Mouse (Mus musculus) duodenum, adult 2 months (tissue): ENCODE measurements around the gene Olfr1535. TPM values are rescaled to one million over a fixed set of nuclear protein-coding genes. Genes with fewer than 3 reads are reported as not detected.

Experiments
- polyA plus RNA-seq: library from polyadenylated mRNA; depleted of rRNA; stranded (reverse); fragments of >200 nt; gene quantifications from 2 replicates; pipeline ENCODE4 v1.2.3, GENCODE M21; 2012; ENCODE audit warnings: low replicate concordance; rRNA removed

Gene Olfr1535
- polyA plus RNA-seq: not detected in 2 replicates

GRCm38 (mm10) chr13:21559793-21560192 is at the start of gene Olfr1535:
Olfr1535 (minus strand) TSS chr13:21559893.

GRCm38 (mm10) chr13:21581659-21582058 is 22.0 kb upstream of the Olfr1535 start, which contains the start of gene Olfr1364:
Olfr1364 (minus strand) TSS chr13:21581759.

GRCm38 (mm10) chr13:21542708-21543107 is 17.0 kb downstream of the Olfr1535 start, which contains the start of gene Olfr1366:
Olfr1366 (minus strand) TSS chr13:21542808.

GRCm38 (mm10) chr13:21530781-21531201 is 28.9 kb downstream of the Olfr1535 start, which contains the start of gene Zkscan8:
Zkscan8 (minus strand) TSS chr13:21531120.

Other genes starting within 250 kb of the Olfr1535 start
- not detected in 2 replicates for gene Gpx6, start 247.8 kb downstream of the Olfr1535 start, polyA plus RNA-seq
- gene Olfr1367, start 213.0 kb downstream of the Olfr1535 start, polyA plus RNA-seq: not detected in 2 replicates
- 0.07 and 0.13 TPM in 2 replicates for gene Zscan12, start 197.1 kb downstream of the Olfr1535 start, polyA plus RNA-seq
- gene Zkscan3, start 157.1 kb downstream of the Olfr1535 start, polyA plus RNA-seq: 6.1 and 9.7 TPM in 2 replicates
- gene Pgbd1, start 118.8 kb downstream of the Olfr1535 start, polyA plus RNA-seq: 0.07 and 0.13 TPM in 2 replicates
- gene Zscan26, start 106.2 kb downstream of the Olfr1535 start, polyA plus RNA-seq: 1.2 and 2.0 TPM in 2 replicates
- 0.28 TPM in 1 of 2 replicates, not detected in the other for gene Nkapl, start 91.4 kb downstream of the Olfr1535 start, polyA plus RNA-seq
- gene Zkscan4, start 81.0 kb downstream of the Olfr1535 start, polyA plus RNA-seq: 0.07 and 0.11 TPM in 2 replicates
- not detected in 2 replicates for gene Gm10065, start 80.5 kb downstream of the Olfr1535 start, polyA plus RNA-seq
- not detected in 2 replicates for gene AK157302, start 64.7 kb downstream of the Olfr1535 start, polyA plus RNA-seq
- gene Gm11273, start 58.5 kb downstream of the Olfr1535 start, polyA plus RNA-seq: 34.6 and 52.3 TPM in 2 replicates
- 0.26 and 0.42 TPM in 2 replicates for gene Zkscan8, start 28.8 kb downstream of the Olfr1535 start, polyA plus RNA-seq
- gene Olfr1366, start 17.1 kb downstream of the Olfr1535 start, polyA plus RNA-seq: not detected in 2 replicates
- gene Olfr1364, start 21.9 kb upstream of the Olfr1535 start, polyA plus RNA-seq: not detected in 2 replicates
- gene Olfr1362, start 54.1 kb upstream of the Olfr1535 start, polyA plus RNA-seq: not detected in 2 replicates
- gene Olfr11, start 82.6 kb upstream of the Olfr1535 start, polyA plus RNA-seq: not detected in 2 replicates
- gene Olfr1361, start 103.5 kb upstream of the Olfr1535 start, polyA plus RNA-seq: not detected in 2 replicates
- not detected in 2 replicates for gene Olfr1360, start 117.5 kb upstream of the Olfr1535 start, polyA plus RNA-seq
- not detected in 2 replicates for gene Olfr1359, start 138.2 kb upstream of the Olfr1535 start, polyA plus RNA-seq
- gene Hist1h2bl, start 156.2 kb upstream of the Olfr1535 start, polyA plus RNA-seq: 7.5 and 8.8 TPM in 2 replicates
- 13.1 and 96.4 TPM in 2 replicates for gene Hist1h2ai, start 156.5 kb upstream of the Olfr1535 start, polyA plus RNA-seq
- 70.2 and 104 TPM in 2 replicates for gene Hist1h3h, start 157.8 kb upstream of the Olfr1535 start, polyA plus RNA-seq
- 3.8 and 7.0 TPM in 2 replicates for gene Hist1h2bm, start 162.2 kb upstream of the Olfr1535 start, polyA plus RNA-seq
- 3.1 and 3.3 TPM in 2 replicates for gene Hist1h4j, start 175.2 kb upstream of the Olfr1535 start, polyA plus RNA-seq
- 26.4 and 32.3 TPM in 2 replicates for gene Hist1h4k, start 190.6 kb upstream of the Olfr1535 start, polyA plus RNA-seq
- gene Hist1h2ak, start 193.9 kb upstream of the Olfr1535 start, polyA plus RNA-seq: 28.1 and 60.3 TPM in 2 replicates
- gene Hist1h2bn, start 194.2 kb upstream of the Olfr1535 start, polyA plus RNA-seq: 10.3 and 18.9 TPM in 2 replicates
- gene Hist1h1b, start 220.7 kb upstream of the Olfr1535 start, polyA plus RNA-seq: 1.6 and 2.1 TPM in 2 replicates
- 76.2 and 99.7 TPM in 2 replicates for gene Hist1h3i, start 223.5 kb upstream of the Olfr1535 start, polyA plus RNA-seq
- 8.4 and 153 TPM in 2 replicates for gene Hist1h2an, start 227.3 kb upstream of the Olfr1535 start, polyA plus RNA-seq
- 2.6 and 4.6 TPM in 2 replicates for gene Hist1h2bp, start 227.6 kb upstream of the Olfr1535 start, polyA plus RNA-seq